Mouse (Mus musculus) MEL (cell line): ENCODE data around the gene Rab3a.

Experiments
- CTCF ChIP-seq, 3 experiments: IDR thresholded peaks in 2 of 3; conservative IDR thresholded peaks in 1 of 3; 2 replicates each; pipeline ENCODE4 v1.5.1; 2011 to 2012; ENCODE audit warnings: low read length in 3 of 3, low read depth in 2 of 3, mild to moderate bottlenecking in 2 of 3, improper control_type of control experiment in 1 of 3, inconsistent platforms in 1 of 3, mixed read lengths in 1 of 3, moderate library complexity in 1 of 3; ENCODE audit not compliant: control insufficient read depth in 1 of 3, insufficient read depth in 1 of 3, poor library complexity in 1 of 3, severe bottlenecking in 1 of 3
- EP300 ChIP-seq, 2 experiments: IDR thresholded peaks; 2 replicates each; pipeline ENCODE4 v1.6.1; 2011; ENCODE audit warnings: improper control_type of control experiment in 2 of 2, low read length in 2 of 2, low read depth in 1 of 2, mild to moderate bottlenecking in 1 of 2
- ETS1 ChIP-seq: IDR thresholded peaks from 2 replicates; pipeline ENCODE4 v1.6.1; 2012; ENCODE audit warnings: low read depth, mild to moderate bottlenecking, inconsistent platforms, low read length, improper control_type of control experiment, moderate library complexity
- MAX ChIP-seq: IDR thresholded peaks from 2 replicates; pipeline ENCODE4 v1.6.1; 2011; ENCODE audit warnings: low read length, improper control_type of control experiment
- MAZ ChIP-seq: IDR thresholded peaks from 2 replicates; pipeline ENCODE4 v1.6.1; 2012; ENCODE audit warnings: low read depth, mild to moderate bottlenecking, inconsistent platforms, low read length, improper control_type of control experiment
- MYC ChIP-seq: IDR thresholded peaks from 2 replicates; pipeline ENCODE4 v1.6.1; 2011; ENCODE audit warnings: low read depth, mild to moderate bottlenecking, low read length, improper control_type of control experiment, moderate library complexity
- POLR2A ChIP-seq, 2 experiments: IDR thresholded peaks; 2 replicates each; pipeline ENCODE4 v1.6.1; 2011 to 2012; ENCODE audit warnings: low read length in 2 of 2, mild to moderate bottlenecking in 2 of 2, control low read depth in 1 of 2, improper control_type of control experiment in 1 of 2, low read depth in 1 of 2, moderate library complexity in 1 of 2; ENCODE audit not compliant: control insufficient read depth in 1 of 2, insufficient read depth in 1 of 2, poor library complexity in 1 of 2
- POLR2AphosphoS5 ChIP-seq: IDR thresholded peaks from 2 replicates; pipeline ENCODE4 v1.6.1; 2012; ENCODE audit warnings: low read depth, borderline replicate concordance, mild to moderate bottlenecking, inconsistent platforms, low read length, moderate library complexity, mixed read lengths
- TAL1 ChIP-seq: IDR thresholded peaks from 2 replicates; pipeline ENCODE4 v1.6.1; 2012; ENCODE audit warnings: mild to moderate bottlenecking, inconsistent platforms, low read length, moderate library complexity, mixed read lengths
- ZNF384 ChIP-seq: IDR thresholded peaks from 2 replicates; pipeline ENCODE4 v1.6.1; 2012; ENCODE audit warnings: low read depth, mild to moderate bottlenecking, inconsistent platforms, low read length, improper control_type of control experiment

DNA sequence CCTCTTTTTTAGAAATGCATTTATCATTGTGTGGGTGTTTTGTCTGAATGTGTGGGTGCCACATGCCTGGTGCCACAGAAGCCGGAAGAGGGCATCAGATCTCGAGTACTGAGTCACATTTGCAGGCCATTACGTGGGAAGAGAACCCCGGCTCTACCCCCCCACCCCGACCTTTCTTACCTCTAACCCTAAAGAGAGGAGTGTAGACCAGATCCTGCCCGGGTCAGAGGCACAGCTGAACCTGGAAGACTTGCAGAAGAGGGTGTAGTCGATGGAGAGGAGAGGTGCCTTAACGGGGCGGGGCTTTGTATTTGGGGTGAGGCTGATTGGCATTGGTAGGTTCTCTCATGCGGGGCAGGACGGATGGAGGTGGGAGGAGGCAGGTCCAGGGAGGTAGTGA, 9.7 kb upstream of the Rab3a start:
- TF ChIP-seq POLR2A (IDR thresholded peaks at IDR 0.05; ENCODE audit: control insufficient read depth in 1 of 2, insufficient read depth in 1 of 2, low read depth in 1 of 2, low read length in 2 of 2, poor library complexity in 1 of 2) (no peak), EP300 (IDR thresholded peaks at IDR 0.05; ENCODE audit: low read depth in 1 of 2, low read length in 2 of 2) (no peak), CTCF (IDR thresholded peaks at IDR 0.05 in 2 of 3, conservative IDR thresholded peaks at IDR 0.05 in 1 of 3; ENCODE audit: control insufficient read depth in 1 of 3, insufficient read depth in 1 of 3, low read depth in 2 of 3, low read length in 3 of 3, poor library complexity in 1 of 3, severe bottlenecking in 1 of 3) (no peak), TAL1 (no peak), MAX (no peak), MYC (no peak), POLR2AphosphoS5 (no peak), ETS1 (no peak), MAZ (no peak), ZNF384 (no peak)
